Mouse (Mus musculus) kidney, postnatal 10 days (tissue): ENCODE results near the gene Gulp1.
A peak's percentile ranks its signal among the peaks of the same experiment; 100 is the strongest.

ENCODE experiments used
- DNase-seq: peaks from one replicate; pipeline ENCODE4 v3.0.0; 2021; ENCODE audit warnings: mixed read lengths

The Gulp1 gene

DNA sequence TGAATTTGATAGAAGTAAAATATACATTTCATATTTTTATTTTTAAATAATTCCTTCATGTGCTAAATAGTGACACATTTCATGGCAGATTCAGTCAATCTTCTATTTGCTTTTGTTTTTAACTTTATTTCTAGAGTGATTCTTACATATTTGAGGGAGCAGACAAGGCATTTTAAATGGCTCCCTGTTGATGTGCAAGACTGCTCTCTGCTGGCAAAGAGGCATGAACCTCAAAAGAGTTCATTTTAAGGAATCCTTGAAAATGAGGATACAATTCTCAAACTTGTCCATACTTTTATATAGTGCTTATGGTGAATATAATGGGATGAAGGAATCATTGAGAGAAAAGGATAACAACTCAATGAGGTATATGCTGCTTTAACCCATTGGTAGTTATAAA, 189.9 kb downstream of the Gulp1 start:
- DNase-seq: peak; percentile 35

DNA sequence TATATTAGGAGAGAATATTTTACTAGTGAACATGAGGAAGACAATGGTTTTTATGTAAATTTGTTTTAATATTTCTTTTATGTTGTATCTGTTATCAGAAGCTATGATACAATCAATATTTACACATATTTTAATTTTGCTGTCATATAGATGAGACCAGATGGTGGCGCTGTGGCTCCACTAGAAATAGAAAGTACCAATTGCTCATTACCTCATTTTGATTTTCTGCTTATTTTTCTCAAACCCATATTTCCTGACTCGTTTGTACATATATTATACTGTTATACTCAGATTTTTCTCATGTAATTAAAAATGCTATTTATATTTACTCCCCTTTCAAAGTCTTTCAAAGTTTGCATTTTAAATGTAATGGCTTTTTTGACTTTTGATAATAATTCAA, 194.4 kb downstream of the Gulp1 start:
- DNase-seq: peak; percentile 66

DNA sequence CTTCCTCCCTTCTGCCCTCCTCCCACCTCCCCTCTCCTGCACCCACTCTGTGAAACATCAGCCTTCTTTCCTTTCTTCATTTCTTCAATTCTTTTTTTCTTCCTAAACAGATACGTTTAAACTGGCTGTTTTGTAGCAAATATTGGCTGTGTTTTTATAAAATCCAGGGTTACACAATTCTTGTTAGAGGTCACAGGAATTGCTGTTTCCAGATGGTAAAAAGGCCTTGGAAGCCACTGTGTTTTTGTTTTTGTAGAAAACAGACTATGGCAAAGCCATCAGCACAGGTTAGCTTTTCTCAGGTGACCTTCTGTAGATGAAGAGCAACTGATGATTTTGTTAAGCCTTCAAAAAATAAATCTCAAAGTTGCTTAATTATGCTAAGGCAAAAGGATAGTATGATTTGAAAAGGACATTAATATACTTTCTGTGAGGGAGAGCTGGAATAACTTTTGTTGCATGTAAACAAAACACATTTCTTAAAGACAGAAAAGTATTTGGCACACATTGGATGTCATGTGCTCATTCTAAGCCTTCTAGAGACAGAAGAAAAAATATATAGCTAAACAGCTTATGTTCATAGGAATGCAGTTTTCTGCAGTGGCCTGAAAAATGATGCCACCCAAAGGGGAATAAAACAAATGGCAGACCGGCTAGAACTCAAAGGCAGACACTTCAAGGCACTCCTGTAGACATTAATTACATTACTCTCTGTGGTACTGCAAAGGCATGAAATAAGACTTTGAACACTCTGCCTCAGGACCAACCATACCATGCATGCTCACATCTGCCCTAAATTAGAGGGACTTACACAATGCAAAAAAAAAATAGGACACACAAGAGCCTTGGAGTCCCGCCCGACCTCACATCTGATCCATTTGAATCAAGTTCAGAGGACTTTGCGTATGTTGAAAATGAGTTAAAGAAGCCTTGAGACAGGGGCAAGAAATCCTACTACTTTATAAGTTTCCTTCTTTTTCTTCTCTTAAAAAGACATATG, 199.7 kb downstream of the Gulp1 start:
- DNase-seq: peak; percentile 13

DNA sequence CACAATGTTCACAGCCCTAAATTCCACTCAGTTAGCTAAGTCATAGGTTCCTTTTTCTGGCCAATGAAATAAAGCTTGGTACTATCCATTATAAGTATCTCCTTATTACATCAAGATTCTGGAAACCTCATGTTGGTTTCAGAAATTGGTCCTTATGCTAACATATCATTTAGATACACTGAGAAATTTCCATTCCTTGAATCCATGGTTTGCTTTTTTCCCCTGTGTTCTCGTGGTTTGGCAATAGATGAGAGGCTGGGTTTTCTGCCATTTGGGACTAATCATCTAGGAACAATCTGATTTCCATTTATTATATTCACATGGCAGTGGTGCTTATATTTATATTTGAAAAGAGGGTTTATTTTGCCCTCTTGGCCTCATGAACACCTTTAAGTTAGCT, 226.9 kb downstream of the Gulp1 start:
- no peak for DNase-seq

DNA sequence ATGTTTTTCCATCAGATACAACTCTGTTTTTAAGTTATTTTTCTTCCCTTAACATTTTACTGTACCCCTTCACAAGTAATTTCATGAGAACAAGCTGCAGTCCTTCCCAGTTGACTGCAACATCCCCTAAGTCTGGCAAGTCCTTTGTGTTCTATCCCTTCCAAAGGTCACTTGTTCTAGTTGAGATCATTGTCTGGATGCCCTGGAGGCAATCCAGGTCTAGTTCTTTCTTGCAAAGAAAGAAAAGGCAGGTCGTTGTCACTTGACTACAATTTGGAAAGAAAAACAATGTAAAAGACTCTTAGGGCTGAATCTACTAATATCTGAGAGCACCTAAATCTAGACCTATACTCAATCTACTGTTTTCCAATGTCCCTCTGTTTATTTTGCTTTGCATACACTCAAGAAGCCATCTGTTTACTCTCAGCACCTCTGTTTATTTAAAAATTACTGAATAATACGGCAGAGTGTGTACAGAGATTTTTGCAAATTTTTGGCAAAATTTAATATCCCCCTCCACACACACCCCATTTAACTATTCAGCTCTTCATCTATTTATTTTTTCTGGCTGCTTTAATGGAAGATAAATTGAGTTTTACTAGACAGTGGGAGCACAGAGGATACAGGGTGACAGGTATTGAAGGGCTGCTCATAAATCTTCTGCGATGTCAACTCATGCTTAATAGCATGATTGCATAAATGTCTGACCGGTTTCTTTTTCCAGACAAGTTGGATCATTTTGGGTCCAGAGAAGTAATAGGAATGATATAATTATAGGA, 252.5 kb downstream of the Gulp1 start:
- peak; percentile 6 for DNase-seq

DNA sequence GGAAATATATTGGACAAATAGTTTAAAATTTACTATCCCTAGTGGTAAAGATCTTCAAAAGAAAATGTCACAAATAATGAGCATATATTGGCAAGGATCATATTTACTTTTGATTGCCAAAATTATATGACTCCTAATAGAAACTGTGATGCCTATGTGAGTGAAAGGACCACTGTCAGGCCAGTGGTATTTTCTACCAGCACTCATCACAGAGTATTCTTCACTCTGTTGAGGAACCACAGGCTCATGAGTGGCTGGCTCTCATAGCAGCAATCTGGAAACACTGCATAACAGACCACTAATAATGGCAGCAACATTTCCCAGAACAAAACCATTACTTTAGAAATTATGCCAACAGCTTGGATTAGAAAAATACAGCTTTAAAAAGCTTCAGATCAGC, 255.1 kb downstream of the Gulp1 start:
- no peak for DNase-seq

DNA sequence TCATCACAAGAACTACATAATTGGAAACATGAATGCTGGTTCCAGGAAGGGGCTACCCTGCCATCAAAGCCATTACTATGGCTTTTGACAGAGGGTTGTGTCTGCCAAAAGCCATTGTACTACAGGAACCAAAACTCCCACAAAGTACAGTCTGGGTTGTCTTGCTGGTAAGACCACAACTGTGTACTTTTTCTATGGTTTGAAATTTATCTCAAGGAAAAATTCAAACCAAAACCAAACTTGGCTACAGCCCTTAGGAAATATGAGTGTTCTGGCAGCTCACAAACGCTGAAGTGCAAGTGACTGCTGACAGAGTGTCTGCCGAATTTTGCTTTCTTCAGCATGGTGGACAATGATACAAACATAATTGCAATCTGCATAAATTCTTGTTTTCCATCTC, 259.0 kb downstream of the Gulp1 start:
- no peak for DNase-seq

DNA sequence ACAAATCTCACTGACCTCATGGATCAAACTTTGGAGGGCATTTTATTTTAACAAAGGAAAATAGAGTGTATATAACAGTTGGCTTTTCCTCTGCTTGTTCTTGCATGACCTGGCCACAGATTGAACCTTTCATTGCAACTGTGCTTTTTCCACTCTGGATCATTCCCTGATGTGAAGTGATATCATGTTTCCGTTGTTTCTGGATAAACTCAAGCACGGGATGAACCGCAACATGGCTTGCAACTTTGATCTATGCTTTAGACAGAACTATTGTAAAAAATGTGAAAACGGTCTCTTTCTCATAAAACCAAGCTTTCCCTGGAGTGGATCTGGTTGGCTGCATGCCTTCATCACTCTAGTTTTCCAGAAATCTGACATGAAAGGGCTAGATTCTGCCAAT, 282.6 kb downstream of the Gulp1 start:
- no peak for DNase-seq
